Mouse (Mus musculus) liver, embryonic 14.5 days (tissue): ENCODE results near the gene Tgfb1.

Experiments
- CTCF ChIP-seq: IDR thresholded peaks from 2 replicates; pipeline ENCODE4 v1.5.1; 2016; ENCODE audit warnings: antibody characterized with exemption, low read depth, control low read depth
- EP300 ChIP-seq: IDR thresholded peaks from 2 replicates; pipeline ENCODE4 v1.6.1; 2016; ENCODE audit warnings: antibody characterized with exemption, low read depth

GRCm38 (mm10) chr7:25690051-25690450, 3.2 kb downstream of the Tgfb1 start:
- TF ChIP-seq EP300: no peak
- TF ChIP-seq CTCF: no peak
